Mouse (Mus musculus): ENCODE data around the gene Bmp3. TPM values are rescaled to one million over a fixed set of nuclear protein-coding genes. Genes with fewer than 3 reads are reported as not detected.

Bmp3 gene
- polyA plus RNA-seq (2015; fragmentation: Nextera tagmentation; extraction: Ambion mirVana), result 0.71 and 1.5 TPM in 2 replicates

DNA sequence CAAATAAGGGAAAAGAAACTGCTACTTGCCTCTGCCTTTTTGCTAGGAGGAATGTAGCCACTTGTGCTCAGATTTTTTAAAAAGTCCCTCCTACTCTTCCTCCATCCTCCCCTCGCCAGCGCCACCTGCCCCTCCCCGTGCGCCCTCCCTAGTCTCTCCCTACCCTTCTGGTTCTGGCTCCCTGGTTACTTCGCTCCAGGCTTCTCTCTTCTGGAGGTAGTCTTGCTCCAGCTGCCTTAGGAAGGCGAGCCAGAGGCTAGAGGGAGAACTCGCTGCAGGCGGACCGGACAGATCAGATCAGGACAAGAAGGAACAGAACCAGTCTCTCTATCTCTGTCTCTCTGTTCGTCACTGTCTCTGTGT lies at the start of gene Bmp3:
TSS of gene Bmp3 (plus strand) at position 152 of the 363 bp plus-strand sequence.
- peaks cover 57% of the 10 kb centered on the region for H3K27me3 ChIP-seq
- H3K27ac ChIP-seq (replicated peaks), result no peak within 1 kb of the TSS
- peaks cover 25% of the 10 kb centered on the region for H3K4me1 ChIP-seq (replicated peaks)
- H3K4me2 ChIP-seq, result peak within 1 kb of the TSS; percentile 99
- no peaks in the 10 kb centered on the region for H3K9me3 ChIP-seq
- ATAC-seq (ENCODE audit: low read depth), result peak; percentile 68; the same call in 1 of the 2 replicates
- H3K9ac ChIP-seq, result peak within 1 kb of the TSS; percentile 63
- peak within 1 kb of the TSS; percentile 55 for H3K4me3 ChIP-seq
- WGBS, result 4% methylated on average over 10 of the region's 10 CpGs
- no peaks in the 10 kb centered on the region for H3K36me3 ChIP-seq

DNA sequence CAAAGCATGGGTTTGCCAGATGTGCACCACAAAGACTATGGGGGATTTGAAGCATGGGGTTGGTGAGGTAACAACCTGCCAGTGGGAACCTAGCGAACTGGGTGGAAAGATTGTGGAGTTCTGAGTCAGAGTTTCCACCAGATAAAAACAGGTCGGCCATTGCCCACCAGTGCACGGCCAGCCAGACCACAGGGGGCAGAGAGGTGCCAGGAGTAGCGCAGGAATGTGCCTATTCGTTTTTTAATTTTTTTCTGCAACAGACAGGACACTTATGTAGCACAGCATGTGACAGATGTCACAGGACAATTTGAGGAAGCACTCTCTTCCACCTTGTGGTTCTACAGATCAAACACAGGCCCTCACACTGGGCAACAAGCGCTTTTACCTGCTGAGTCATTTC lies 49.5 kb upstream of the Bmp3 start:
- no peaks in the 10 kb centered on the region for H3K27me3 ChIP-seq

DNA sequence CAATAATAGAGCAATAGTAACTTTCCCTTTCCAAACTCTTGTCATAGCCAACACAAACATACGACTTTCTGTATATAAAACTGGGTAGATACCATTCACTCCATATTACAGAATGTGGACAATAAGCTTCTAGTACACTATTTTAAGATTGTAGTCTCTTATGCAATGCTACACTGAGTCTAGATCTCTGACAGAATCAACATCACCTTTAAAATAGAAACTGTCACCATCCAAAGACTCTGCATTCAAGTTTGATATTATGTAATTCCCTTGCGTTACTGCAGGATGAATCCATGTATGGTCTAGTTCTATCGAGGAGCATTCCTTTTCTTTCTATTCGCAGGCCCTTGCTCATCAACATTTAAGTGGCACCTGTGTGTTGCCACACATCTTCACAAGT lies 47.7 kb upstream of the Bmp3 start:
- whole genome bisulfite sequencing, result 90% methylated on average over 4 of the region's 4 CpGs
- H3K4me1 ChIP-seq (replicated peaks), result no peaks in the 10 kb centered on the region
- ATAC-seq (ENCODE audit: low read depth), result no peak

More for the DNA sequence above, 49.5 kb upstream of the Bmp3 start:
- H3K27ac ChIP-seq (replicated peaks), result no peak overlapping the region
- WGBS, result 88% methylated on average over 6 of the region's 6 CpGs
- ATAC-seq (ENCODE audit: low read depth), result no peak
- H3K4me2 ChIP-seq, result no peak overlapping the region
- H3K4me3 ChIP-seq, result no peak overlapping the region
- no peaks in the 10 kb centered on the region for H3K36me3 ChIP-seq
- H3K4me1 ChIP-seq (replicated peaks), result no peaks in the 10 kb centered on the region
- no peaks in the 10 kb centered on the region for H3K9me3 ChIP-seq
- no peak overlapping the region for H3K9ac ChIP-seq

DNA sequence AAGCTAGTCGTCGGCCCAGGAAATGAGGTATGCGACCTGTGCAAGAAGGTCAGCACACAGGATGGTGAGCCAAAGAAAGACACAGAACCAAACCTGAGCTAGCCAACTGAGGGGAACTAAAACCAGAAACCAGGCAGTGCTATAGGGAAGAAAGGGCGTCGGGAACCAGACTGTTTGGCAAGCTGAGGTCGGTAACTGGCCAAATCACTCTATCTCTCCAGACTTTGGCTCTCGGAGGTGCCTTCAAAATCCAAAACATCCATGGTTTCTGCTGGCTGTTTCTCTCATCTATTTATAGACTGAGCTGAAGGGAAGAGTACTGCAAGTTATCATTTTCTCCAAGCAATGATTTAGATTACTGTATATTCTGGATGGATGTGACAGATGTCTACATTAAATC lies 47.2 kb upstream of the Bmp3 start:
- ATAC-seq (ENCODE audit: low read depth), result no peak
- no peaks in the 10 kb centered on the region for H3K27me3 ChIP-seq
- H3K9me3 ChIP-seq, result no peaks in the 10 kb centered on the region
- H3K9ac ChIP-seq, result no peak overlapping the region
- H3K4me3 ChIP-seq, result no peak overlapping the region
- H3K27ac ChIP-seq (replicated peaks), result no peak overlapping the region
- no peaks in the 10 kb centered on the region for H3K4me1 ChIP-seq (replicated peaks)
- whole genome bisulfite sequencing, result 87% methylated on average over 7 of the region's 7 CpGs
- H3K4me2 ChIP-seq, result no peak overlapping the region
- H3K36me3 ChIP-seq, result no peaks in the 10 kb centered on the region

More for the DNA sequence above, 47.7 kb upstream of the Bmp3 start:
- Histone ChIP-seq H3K9me3 (no peaks in the 10 kb centered on the region), H3K27me3 (no peaks in the 10 kb centered on the region), H3K9ac (no peak overlapping the region), H3K27ac (replicated peaks) (no peak overlapping the region), H3K36me3 (no peaks in the 10 kb centered on the region), H3K4me3 (no peak overlapping the region), H3K4me2 (no peak overlapping the region)

DNA sequence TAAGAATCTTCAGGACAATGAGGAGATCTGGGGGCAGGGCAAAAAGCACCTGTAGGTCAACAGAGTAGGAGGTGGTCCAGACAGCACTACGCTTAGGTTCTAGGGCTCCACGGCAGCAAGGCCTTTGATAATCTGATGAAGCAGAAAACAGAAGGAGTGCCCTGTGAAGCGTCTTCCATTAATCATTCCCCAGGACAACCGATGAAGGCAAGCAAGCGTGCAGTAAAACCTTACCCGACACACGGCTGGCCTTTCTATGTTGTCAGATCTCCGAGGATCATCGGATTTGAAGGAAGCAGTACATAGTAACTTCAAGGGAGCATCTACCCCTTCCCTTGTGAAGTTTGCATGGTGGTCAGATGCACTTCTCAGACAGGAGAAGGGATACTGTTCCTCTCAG lies 46.3 kb upstream of the Bmp3 start:
- Histone ChIP-seq H3K4me3 (no peak overlapping the region), H3K4me2 (no peak overlapping the region), H3K27ac (replicated peaks) (no peak overlapping the region), H3K9me3 (peaks cover under 1% of the 10 kb centered on the region; the same call in 1 of the 2 replicates), H3K9ac (no peak overlapping the region), H3K36me3 (no peaks in the 10 kb centered on the region), H3K4me1 (replicated peaks) (no peaks in the 10 kb centered on the region), H3K27me3 (no peaks in the 10 kb centered on the region)
- WGBS, result 32% methylated on average over 9 of the region's 9 CpGs
- ATAC-seq (ENCODE audit: low read depth), result no peak

DNA sequence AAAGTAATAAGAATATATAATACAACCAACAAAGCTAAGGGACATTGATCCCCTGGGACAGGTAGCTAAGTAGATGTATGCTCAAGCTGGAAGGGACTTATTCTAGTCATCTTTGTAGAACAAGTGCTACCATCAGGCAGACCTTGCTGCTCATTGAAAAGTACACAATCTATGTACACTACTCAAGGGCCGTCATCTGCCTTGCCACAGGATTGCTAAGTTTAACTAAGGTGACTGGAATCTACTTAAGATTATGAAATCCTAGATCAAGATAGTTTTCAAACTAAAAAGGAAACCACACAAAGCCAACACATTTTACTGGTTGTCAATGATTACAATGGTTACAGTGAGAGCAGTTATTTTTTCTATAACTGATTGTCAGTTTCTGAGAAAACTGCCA lies 41.8 kb upstream of the Bmp3 start:
- H3K4me3 ChIP-seq, result no peak overlapping the region
- H3K4me2 ChIP-seq, result no peak overlapping the region
- no peak overlapping the region for H3K27ac ChIP-seq (replicated peaks)
- no peaks in the 10 kb centered on the region for H3K27me3 ChIP-seq
- no peaks in the 10 kb centered on the region for H3K36me3 ChIP-seq
- no peak for ATAC-seq (ENCODE audit: low read depth)
- H3K9ac ChIP-seq, result no peak overlapping the region
- WGBS, result 90% methylated on average over 1 of the region's 1 CpGs
- no peaks in the 10 kb centered on the region for H3K4me1 ChIP-seq (replicated peaks)
- peaks cover 5% of the 10 kb centered on the region; the same call in 1 of the 2 replicates for H3K9me3 ChIP-seq

DNA sequence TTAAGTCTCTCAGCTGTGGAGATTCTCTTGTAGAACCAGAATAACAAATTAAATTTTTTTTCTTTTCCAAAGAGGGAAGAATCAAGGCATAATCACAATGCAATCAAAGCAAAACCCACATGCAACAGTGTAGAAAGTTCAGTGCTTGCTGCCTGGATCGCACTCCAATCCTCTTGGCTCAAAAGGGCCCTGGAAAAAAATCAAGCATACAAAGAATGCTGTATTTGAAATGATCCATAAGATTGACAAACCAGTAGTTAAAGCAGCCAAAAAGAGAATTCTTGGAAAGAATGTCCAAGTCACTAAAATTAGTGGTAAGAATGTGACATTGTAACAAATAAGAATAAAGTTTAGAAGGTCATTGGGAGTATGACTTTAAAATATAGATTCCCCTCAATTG lies 38.9 kb upstream of the Bmp3 start:
- no peak overlapping the region for H3K9ac ChIP-seq
- H3K27ac ChIP-seq (replicated peaks), result no peak overlapping the region
- ATAC-seq (ENCODE audit: low read depth), result no peak
- no peak overlapping the region for H3K4me3 ChIP-seq
- H3K27me3 ChIP-seq, result no peaks in the 10 kb centered on the region
- H3K9me3 ChIP-seq, result peaks cover 5% of the 10 kb centered on the region; the same call in 1 of the 2 replicates
- H3K4me2 ChIP-seq, result no peak overlapping the region
- H3K4me1 ChIP-seq (replicated peaks), result no peaks in the 10 kb centered on the region
- H3K36me3 ChIP-seq, result no peaks in the 10 kb centered on the region
- WGBS, result 98% methylated on average over 1 of the region's 1 CpGs

DNA sequence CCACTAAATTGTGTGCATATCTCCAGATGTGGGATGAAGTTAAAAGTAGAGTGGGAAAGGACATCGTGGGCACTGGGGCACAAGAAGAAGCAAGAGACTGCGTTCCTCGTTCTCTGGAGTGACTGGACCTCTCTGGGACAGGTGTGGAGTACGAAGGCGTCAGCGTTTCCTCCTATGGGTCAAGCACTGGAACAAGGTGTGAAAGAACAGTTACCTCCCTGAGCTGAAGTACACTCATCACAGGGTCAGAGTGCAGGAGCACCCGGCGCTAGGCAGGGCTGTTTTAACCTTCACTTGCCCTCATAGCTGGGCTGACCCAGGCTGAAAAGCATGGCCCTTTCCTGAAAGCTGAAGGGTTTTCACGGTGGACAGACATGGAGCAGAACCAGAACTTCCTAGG lies 20.5 kb upstream of the Bmp3 start:
- H3K4me1 ChIP-seq (replicated peaks), result no peaks in the 10 kb centered on the region
- no peak overlapping the region for H3K9ac ChIP-seq
- WGBS, result 88% methylated on average over 9 of the region's 9 CpGs
- H3K9me3 ChIP-seq, result no peaks in the 10 kb centered on the region
- ATAC-seq (ENCODE audit: low read depth), result no peak
- no peaks in the 10 kb centered on the region for H3K36me3 ChIP-seq
- H3K4me2 ChIP-seq, result no peak overlapping the region
- no peak overlapping the region for H3K27ac ChIP-seq (replicated peaks)
- no peaks in the 10 kb centered on the region for H3K27me3 ChIP-seq
- no peak overlapping the region for H3K4me3 ChIP-seq

DNA sequence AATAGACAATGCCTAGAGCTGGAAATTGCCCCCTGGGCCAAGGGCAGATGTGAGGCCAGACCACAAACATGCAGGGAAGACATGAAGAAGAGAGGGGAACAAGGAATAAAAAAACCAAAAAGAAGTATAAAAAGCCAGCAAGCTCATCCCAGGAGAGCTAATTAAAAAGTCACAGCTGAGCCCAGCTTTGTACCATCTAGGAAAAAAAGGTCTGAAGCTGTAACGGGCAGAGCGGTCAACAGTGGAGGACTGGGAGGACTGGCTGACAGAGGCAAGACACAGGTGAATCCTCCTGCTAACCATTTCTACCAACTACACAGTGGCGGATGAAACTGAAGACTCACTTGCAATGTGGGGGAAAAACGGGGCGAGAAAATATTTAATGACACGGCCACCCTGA lies 19.9 kb upstream of the Bmp3 start:
- Histone ChIP-seq H3K27ac (replicated peaks) (no peak overlapping the region), H3K36me3 (no peaks in the 10 kb centered on the region), H3K4me3 (no peak overlapping the region), H3K4me1 (replicated peaks) (no peaks in the 10 kb centered on the region), H3K9me3 (no peaks in the 10 kb centered on the region), H3K27me3 (no peaks in the 10 kb centered on the region), H3K9ac (no peak overlapping the region), H3K4me2 (no peak overlapping the region)
- 77% methylated on average over 6 of the region's 6 CpGs for WGBS
- no peak for ATAC-seq (ENCODE audit: low read depth)

DNA sequence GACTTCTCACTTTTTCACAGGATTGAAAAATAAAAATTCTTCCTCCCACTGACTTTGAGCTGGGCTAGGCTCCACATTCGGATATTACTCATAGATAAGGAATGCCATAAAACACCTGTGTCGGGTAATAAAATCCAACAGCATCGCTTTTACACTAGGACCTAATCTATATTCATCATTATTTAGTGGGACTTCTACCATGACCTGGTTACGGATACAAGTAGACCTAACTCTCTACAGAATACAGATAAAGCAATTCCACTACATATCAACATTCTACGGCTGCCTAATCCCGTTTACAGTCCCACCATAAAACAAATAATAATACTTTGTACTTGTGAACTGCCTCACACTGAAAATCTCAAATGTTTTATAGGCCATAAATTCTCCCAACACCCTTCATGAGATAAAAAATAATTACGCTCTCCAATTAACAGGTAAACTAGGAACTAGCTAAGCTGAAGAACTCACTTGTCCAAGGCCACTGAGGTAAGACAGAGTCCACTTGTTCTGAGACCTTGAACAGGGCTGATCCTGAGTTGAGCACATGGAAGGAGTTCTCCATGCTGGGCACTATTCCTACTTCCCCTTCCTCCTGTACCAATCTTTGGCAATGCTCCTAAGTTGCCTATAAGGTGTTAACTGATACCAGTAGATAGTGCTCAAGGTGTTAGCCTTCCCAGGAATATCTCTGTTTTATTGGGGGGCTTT lies 11.5 kb upstream of the Bmp3 start:
- no peak overlapping the region for H3K4me2 ChIP-seq
- no peak overlapping the region for H3K27ac ChIP-seq (replicated peaks)
- H3K4me1 ChIP-seq (replicated peaks), result no peaks in the 10 kb centered on the region
- H3K9ac ChIP-seq, result no peak overlapping the region
- no peaks in the 10 kb centered on the region for H3K36me3 ChIP-seq
- 75% methylated on average over 7 of the region's 7 CpGs for WGBS
- no peaks in the 10 kb centered on the region for H3K27me3 ChIP-seq
- H3K4me3 ChIP-seq, result no peak overlapping the region
- no peak for ATAC-seq (ENCODE audit: low read depth)
- no peaks in the 10 kb centered on the region for H3K9me3 ChIP-seq

DNA sequence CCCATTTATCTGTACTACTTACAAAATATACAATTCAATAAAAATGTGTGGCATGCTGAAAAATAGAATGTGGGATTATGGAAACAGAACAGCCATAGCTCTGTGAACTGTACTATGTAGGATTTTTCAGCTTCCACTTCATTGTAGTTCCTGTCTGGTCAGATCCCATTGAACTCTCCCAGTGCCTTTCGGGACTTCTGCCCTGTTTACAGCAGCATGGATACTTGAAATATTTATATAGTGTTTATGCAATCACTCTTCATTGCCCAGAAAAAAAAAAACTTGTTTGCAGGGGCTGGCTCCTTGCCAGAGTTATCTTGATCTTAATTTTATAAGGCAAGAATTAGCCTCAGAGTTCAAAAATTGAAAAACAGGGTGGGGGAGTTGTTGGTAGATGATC lies 9.6 kb upstream of the Bmp3 start:
- Histone ChIP-seq H3K36me3 (no peaks in the 10 kb centered on the region), H3K4me1 (replicated peaks) (no peaks in the 10 kb centered on the region), H3K9ac (no peak overlapping the region), H3K4me2 (no peak overlapping the region), H3K4me3 (no peak overlapping the region), H3K27ac (replicated peaks) (no peak overlapping the region), H3K9me3 (no peaks in the 10 kb centered on the region), H3K27me3 (no peaks in the 10 kb centered on the region)
- WGBS, result 78% methylated on average over 1 of the region's 1 CpGs
- no peak for ATAC-seq (ENCODE audit: low read depth)

DNA sequence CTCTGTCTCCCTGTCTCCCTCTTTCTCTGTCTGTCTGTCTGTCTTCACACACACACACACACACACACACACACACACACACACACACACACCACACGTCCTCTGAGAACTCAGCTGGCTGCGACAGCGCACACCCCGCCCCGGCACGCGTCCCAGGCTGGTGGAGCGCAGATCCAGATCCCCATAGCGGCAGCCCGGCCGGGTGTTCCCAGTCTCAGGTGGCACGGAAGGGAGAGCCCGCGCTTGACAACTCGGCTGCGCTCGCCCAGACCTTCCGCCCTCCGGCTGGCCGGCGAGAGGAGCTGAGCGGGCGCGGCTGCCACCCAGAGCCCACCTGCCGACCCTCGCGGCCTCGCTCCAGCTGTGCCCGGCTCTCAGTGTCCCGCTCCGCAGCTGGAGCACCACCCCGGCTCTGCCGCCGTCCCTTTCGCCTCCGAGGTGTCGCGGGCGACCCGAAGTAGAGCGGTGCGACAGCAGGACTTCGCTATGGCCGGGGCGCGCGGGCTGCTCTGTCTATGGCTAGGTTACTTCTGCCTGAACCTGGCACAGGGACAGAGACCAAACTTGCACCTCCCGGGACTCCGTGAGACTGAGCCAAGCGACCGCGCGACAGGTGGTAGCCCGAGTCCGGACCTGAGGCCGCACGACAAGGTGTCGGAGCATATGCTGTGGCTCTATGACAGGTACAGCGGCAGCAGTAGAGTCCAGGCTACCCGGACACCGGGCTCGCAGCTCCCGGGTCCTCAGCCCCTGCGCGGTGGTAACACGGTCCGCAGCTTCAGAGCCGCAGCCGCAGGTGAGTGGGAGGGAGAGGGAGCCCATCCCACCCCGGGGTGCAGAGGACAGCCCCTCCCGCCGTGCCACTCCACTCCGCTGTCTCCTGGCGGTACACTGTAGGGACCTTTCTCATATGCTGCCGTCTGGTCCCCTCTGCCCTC lies 681 bp downstream of the Bmp3 start:
- no peaks in the 10 kb centered on the region for H3K9me3 ChIP-seq
- H3K4me3 ChIP-seq, result peak overlapping the region; percentile 55
- peak; percentile 83 for ATAC-seq (ENCODE audit: low read depth)
- H3K27ac ChIP-seq (replicated peaks), result no peak overlapping the region
- peaks cover 25% of the 10 kb centered on the region for H3K4me1 ChIP-seq (replicated peaks)
- peak overlapping the region; percentile 99 for H3K4me2 ChIP-seq
- no peaks in the 10 kb centered on the region for H3K36me3 ChIP-seq
- H3K27me3 ChIP-seq, result peaks cover 57% of the 10 kb centered on the region
- peak overlapping the region; percentile 63 for H3K9ac ChIP-seq
- WGBS, result under 1% methylated on average over 75 of the region's 75 CpGs

Measured in neural tube, embryonic 13.5 days (tissue).